Mouse (Mus musculus) urinary bladder, postnatal 14 days (tissue): ENCODE results near the gene Necap2.
A peak's percentile ranks its signal among the peaks of the same experiment; 100 is the strongest.

ENCODE experiments used
- DNase-seq: peaks from one replicate; pipeline ENCODE4 v3.0.0; 2021; ENCODE audit warnings: low spot score

Gene Necap2

DNA sequence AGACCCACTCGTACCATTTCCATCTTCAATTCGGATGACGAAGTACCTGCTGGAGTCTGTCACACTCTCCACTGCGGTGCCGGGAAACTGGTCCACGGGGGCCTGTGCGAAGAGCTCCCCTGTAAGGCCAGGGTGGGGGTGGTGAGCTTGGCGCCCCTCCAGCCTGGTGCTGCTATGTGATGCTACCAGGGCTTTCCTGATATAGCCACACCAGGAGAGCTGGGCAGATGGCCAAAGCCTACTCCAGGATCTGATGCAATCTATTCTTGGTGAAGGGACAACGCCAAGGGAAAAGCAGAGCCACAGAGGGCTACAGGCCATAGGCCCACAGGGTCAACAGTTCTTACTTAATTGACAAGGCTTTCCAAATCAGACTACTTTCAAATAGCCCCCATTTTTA lies 4.5 kb downstream of the Necap2 start:
- peak; percentile 45 for DNase-seq

DNA sequence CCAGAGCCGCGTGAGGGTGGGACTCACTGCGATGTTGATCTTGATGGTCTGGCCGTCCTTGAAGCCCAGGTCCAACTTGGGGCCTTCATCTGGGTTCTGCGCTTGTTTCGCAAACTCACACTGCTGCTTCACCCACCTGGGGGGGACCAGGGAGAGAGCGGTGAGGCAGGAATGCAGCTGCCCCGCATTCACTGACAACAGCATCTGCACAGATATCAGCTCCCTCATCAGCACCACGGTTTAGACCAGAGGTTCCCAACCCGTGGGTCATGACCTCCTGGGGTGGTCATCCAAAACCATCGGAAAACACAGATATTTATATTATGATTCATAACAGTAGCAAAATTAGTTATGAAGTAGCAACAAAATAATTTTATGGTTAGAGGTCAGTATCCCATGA lies 5.7 kb downstream of the Necap2 start:
- DNase-seq: no peak

DNA sequence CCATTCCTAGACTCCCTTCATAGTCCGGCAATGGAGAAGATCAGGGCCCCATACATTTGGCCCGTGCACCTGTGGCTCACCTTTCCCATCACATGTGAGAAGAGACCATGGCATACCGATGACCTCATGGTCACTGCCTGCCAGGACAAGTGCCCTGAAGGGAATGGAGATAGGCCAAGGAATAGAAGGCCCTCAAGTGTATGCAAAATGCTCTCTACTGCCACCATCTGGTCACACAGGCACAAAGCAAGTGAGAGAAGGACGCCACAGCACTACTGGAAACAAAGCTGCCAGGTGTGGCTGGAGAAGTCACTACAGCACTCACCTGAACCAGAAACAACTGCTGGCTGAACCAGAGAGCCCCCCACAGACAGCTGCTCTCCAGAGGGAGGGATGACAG lies 8.4 kb downstream of the Necap2 start:
- DNase-seq: peak; percentile 58

DNA sequence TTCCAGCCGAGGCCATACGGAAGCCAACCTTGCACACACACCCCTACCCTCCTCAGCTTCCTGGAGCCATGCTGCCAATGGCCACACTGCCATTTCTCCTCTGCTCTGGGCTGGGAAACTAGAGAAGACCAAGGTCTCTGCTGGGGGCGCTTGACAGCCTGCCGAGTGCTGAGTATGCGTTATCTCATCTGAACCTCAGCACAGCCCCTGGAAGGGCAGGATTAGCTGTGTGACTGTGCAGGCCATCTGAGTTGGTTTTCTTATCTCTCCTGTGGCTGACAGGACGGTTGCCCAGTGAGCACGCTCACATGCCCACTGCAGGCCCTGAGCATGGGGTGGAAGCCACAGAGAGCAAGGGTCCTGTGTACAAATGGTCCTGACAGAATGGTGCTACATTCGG lies 9.5 kb downstream of the Necap2 start:
- no peak for DNase-seq

DNA sequence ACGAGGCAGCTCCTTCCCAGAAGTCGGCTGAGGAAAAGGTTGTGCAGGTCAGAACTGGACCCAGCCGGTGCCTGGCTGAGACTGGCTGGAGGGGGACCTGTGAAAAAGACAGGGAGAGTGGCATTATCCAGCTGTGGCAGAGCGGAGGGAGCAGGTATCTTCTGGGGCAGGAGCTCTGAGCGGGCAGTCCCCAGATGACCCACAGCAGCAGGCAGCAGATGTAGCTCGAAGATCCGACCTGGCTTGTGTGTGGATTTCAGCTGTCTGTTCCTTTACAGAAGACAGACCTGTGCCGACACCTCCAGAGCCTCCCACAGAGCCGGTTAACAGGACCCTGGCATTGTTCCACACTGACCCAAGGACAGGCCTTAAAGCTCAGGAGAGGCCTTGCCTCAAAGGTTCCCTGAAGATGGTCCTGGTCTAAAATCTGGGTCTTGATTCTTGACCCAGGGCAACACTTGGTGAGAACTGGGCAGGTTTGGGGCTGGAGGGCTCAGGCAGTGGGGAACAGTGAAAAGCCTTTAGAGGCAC lies 10.6 kb downstream of the Necap2 start:
- DNase-seq: no peak

DNA sequence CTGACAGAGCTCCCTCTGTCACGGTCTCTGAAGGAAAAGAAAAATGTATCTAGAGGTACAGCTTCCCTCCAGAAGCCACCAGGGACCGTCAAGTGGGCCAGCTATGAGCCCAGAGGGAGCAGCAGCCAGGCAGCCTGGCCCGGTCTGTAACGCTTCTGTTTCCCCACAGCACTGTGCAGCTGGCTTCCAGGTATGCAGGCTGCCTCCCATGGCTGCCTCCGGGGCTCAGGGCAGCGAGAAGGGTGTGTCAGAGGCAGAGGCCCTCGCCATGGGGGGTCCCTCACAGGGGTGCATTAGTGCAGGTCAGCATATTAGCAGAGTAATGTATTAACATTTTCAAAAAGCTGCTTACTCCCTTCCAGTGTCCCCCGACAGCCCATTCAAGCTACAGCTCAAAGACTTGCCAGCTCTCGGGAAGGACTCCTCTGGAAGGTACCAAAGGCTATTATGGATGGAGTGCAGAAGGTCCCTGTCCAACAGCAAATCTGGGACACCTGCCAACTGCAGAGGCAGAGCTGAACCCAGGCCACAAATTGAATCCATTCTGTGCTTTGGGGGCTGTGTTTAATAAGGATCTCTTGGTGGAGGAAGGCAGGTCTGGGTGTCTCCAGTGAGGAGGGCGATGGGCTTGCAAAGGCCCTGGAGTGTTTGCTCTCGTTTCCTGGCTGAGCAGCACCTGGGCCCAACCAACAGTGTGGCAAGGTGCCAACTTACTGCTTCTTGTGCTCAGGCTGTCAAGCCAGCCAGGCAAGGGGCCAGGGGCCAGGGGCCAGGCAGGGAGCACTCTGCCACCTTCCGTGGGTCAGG lies 11.2 kb downstream of the Necap2 start:
- peak; percentile 45 for DNase-seq

DNA sequence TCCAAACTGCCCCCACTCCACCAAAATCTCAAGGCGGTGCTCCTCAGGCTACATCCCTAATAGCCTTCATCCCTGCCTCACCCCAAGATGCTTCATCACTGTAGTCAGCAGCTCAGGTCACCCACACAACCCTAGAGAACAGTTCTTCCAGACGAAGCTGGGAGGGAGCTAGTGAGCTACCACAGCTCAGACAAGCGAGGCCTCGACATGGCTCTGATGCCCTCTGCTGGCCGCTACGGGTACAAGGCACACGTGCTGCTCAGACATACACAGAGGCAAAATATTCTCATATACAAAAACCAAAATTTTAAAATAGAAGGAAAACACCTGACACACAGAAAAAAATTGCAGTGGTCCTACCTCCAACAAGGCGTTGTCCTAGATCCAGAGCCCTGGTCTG lies 13.0 kb downstream of the Necap2 start:
- peak; percentile 85 for DNase-seq

DNA sequence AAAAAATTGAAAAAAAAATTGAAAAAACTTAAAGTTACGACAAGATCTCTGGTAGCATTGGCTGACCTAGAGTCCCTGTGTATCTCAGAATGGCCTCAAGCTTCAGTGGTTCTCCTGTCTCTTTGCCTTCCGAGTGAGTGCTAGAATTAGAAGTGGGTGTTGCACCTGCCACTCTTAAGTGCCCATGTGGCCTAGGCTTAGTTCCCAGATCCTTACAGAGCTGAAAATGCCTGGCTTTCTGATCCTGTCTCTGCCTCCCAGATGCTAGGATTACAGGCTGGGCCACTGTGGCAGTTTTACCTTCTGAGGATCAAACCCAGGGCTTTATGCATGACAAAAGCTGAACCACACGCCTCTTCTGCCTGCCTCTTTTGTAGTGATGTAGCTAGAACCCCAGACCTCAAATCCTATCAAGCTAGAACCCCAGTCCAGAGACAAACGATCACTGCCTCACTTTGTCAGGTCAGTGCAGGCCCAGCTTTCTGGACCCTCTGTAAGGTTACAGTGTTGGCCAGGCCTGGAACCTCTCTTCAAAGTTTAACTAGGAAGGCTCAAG lies 14.0 kb downstream of the Necap2 start:
- DNase-seq: no peak

DNA sequence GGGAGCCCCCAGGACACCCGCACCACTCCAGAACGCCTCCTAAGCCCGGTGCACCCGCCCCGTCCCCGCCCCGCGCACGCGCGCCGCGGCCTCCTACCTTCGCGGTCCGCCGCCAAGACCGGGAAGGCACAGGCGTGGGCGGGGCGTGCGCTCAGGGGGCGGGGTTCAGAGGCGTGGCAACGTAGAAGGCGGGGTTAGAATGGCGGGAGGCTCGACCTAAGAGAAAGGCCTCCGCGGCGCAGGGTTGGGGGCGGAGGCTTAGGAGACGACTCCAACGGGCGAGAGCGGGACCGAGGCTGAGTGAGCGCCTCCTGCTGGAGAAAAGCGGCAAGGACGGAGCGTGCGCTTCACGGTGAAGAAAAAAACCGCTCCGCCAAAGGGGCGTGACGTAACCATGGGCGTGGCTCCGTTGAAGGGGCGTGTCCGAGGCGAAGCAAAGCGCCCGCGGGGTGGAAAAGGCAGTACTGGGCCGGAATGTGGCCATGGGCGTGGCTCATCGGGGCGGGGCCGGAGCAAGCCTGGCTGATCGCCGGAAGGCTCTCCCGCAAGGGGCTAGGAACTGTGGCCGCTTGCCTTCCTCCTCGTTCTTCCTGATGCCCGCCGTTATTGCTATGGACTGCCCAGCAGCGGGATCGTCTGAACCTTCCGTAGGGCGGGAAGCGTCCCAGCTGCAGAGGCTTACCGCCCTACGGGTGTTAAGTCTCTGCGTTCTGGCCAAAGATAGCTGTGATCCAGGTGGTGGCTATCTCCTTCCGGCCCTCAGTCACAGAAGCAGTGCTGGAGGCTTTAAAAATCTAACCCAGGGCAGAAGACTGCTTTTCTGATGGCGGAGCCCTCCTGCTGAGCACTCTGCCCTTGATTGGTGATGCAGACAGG lies 17.5 kb downstream of the Necap2 start, which contains the start of gene Crocc:
TSS of gene Crocc (minus strand) at position 125 of the 876 bp plus-strand sequence.
- DNase-seq: peak; percentile 100

DNA sequence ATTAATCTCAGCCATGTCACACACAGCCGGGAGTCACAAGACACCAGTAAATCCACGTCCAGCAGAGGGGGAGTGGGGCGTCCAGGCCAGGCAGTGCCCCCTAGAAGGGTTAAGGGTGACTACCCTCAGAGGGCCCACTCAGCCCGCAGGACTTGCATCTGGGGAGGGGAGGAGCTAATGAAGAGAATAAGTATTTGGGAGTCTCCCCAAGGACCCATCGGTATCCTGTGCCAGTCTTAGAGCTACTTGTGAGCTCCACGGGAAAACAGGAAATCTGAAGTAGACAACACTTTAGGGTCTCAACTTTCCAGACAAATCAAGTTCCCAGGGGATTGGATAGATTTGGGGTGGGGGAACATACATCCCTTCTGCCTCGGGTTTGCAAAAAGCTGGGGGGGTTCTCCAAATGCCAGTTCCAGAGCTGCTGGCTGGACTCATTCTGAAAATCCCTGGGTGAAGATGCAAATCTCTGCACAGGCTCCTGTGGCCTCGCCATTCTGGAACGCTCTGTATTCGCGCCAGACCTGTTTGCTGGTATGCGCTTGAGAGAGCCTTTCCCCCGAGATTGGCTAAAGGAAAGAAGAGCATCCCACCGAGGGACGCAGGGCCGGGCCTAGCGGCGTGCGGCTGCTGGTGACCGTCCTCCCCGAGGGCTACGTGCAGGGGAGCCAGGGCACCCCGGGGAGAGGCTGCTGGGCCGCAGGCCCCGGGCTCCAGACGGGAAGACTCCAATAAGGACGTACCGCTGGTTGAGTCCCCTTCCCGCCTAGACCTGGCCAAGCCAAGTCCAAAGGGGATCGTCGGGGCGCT lies 18.3 kb downstream of the Necap2 start:
- DNase-seq: no peak

DNA sequence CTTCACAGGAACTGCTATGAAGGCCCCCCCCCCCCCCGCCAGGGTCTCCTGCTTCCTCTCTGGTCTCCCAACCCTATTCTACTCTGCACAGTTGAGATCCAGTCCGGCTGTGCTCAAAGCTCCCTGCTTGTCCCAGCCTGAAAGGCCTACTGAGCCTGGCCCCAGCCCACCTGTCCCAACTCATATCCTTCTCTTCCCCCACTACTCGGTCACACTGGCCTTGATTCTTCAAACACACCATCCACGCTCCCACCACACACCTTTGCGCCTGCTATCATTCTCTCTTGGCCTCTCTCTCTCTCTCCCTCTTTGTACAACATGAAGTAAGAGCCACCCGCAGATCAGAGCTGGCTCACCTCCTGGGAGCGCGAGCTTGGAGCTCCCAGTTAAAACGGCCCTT lies 19.3 kb downstream of the Necap2 start:
- no peak for DNase-seq

DNA sequence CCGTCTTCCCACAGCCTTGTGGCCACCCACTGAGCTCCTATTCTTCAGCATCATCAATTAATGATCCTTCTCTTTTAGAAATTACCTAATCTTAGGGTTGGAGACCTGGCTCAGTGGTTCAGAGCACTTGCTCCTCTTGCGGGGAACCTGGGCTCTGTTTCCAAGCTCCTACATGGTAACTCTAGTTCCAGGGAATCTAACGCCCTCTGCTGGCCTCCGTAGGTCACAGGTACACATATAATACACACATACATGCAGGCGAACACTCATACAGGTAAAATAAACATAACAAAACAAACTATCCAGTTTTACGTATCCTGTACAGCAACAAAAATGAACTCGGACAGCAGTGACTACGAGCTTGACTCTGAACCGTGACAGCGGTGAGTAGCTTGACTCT lies 21.2 kb downstream of the Necap2 start:
- no peak for DNase-seq

DNA sequence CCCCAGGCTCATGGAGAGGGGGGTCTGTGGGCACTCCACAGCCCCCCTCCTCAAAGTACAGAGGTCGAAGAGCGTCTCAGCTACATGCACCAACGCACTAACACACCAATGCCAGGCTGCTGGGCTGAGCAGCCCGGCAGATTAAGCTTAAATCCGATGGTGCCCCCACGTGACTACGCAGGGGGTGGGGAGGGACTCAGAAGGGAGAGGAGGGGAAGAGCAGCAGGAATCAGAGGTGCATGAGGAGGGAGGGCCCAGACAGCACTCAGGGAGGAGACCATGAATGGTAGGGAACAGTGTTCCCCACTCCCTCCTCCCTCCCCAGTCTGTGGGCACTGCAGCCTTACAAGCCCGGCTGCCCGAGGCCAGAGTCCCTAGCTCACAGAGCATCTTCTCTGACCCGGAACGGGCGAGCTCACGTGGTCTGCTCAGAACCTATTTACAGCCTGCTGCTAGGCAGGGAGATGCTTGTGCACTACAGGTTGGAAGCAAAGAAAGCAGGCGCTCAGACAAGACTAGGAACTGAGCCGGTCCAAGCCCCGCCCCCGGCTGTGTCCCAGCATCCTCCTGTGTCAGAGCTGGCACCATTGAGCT lies 24.5 kb downstream of the Necap2 start:
- peak; percentile 39 for DNase-seq

DNA sequence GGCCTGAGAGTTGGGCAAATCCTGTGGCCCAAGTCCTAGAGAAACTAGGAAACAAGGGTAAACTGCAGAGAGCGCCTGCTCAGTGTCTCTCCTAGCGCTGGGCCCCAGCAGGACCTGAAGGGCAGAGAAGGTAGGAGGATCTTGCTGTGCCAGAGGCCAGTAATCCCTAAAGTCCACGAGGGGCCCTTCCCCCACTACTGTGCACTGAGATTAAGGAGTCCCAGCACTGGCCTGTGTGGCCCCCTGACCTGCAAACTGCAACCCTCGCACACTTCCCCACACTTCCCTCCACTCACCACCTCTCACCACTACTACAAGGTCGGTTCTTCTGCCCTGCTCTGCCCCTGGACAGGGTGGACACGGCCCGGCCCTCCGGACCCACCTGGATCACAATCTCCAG lies 25.0 kb downstream of the Necap2 start:
- no peak for DNase-seq

DNA sequence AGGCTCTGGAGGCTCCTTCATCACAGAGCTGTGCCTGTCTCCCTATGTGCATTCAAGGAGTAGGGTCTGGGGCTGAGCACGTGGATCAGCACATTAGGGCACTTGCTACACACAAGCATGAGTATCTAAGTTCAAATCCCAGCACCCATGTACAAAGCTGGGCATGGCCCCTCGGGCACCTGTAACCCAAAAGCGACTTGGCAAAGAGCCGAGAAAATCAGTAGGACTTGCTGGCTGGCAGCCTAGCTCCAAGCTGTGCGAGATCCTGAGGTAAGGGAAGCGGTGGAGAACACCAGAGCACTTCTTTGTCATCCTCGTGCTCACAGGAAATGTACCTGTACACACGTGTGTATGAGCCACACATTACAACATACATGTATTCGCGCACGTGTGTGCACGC lies 25.7 kb downstream of the Necap2 start:
- DNase-seq: no peak

DNA sequence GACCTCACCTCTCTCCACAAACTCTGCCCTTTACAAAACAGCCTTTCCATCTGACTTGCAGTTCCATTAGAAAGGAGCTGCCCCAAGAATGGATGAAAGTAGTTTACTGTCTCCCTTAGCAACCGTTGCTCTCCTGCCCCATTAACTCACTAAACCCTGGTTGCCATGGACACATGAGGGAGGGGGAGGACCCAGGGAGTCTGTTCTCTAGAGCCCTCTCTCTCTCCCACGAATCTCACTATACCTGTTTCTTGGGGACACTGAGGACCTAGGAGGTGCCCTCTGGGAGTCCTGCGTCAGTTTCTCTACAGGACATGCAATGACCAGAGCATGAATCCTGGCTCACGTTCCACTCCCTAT lies 28.7 kb downstream of the Necap2 start:
- no peak for DNase-seq

DNA sequence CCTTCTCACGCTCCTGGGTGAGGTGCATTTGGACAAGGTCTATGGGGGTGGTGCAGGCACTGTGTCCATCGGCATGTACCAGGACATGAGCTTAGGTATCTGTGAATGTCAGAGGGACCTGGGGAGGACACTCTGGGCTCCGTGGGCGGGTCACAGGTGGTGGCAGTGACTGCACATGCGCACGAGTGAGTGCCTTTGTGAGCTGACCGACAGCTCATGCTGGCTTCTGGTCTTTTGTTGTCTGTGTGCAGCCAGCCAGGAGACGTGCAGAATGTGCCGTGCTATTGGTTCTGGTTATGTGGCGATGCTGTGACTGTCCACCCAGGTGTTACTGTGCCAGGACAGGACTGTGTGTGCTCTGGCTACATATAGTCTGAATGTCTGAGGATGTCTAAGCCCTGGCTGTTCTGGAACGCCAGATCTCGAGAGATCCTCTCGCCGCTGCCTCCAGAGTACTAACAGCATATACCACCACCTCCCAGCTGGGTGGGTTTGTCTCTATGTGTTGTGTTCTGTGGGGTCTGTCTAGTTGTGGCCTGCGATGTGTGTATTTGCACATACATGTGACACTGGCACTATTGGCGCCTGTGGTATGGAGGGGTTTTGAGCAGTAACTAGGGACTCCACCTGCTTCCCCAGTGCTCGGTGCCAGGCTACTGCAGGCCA lies 29.2 kb downstream of the Necap2 start:
- DNase-seq: no peak

DNA sequence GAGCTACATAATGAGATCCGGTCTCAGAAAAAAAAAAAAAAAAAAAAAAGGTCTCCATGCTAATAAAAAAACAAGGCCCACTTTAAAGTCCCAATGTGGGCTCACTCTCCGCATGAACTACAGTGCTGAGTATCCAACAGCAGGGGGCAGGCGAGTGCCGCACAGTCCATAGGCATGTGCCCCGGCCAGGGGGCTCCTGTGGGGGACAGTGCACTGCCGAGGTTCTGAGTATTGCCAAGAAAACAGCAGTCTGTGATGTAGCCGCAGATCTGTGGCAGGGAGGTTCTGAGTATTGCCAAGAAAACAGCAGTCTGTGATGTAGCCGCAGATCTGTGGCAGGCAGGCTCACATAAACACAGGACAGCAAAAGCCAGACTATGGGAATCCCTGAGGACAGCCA lies 33.3 kb downstream of the Necap2 start:
- DNase-seq: peak; percentile 60

DNA sequence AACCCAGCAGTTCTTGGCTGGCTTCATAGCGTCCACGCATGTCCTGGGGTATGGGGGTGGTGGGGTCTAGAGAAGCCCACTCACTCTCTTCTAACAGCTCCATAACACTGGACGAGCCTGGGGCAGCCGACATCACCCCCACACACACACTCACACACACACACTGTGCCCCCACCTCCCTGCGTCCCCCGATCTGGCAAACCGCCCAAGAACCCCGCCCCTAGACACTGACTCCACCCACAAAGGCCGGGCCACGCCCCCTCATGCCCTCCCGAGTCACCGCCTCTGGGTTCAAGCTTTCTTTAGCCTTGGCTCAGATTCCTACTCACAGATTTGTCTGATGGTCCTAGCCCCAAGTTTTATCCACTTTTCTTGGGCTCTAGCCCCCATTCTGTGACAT lies 37.0 kb downstream of the Necap2 start:
- DNase-seq: no peak

DNA sequence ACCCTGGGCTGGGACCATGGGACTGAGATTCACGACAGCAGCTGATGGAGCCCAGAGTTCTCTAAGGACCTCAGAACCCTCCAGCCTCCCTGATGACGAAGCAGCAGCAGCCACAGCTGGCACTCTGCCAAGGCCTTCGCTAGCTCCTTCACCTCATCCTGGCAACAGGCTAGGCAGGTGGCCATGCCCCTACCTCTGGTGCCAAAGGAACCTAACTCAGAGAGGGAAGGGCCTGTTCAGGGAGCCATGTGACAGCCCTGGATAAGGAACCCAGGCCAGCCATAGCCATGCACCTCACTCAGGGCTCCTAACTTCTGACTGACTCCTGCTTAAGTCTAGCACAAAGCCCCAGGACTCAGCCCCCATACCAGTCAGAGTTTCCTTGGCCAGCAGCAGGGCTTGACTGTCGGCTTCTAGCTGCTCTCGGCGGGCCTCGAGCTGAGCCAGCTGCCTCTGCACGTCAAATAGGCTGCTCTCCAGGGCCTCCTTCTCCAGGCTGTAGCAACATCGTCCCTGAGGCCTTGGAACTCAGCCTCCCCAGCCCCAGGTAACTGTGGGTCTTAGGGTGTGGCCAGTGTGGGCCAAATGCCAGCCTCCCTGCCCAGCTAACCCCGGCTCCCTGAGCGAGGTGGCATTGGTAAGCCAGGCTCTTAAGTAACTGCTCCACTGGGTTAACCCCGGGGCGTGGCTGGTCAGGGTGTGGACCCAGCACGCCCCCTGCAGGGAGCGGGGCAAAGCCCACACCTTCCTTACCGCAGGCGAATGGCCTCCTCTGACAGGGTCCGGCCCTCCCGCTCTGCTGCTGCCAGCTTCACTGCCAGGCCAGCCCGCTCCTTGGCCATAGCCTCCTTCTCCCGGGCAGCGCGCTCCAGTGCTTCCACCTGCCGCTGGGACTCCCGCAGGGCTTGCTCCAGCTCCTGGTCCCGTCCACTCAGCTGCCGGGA lies 44.3 kb downstream of the Necap2 start:
- peak; percentile 58 for DNase-seq
